Mouse (Mus musculus) midbrain, postnatal 0 days (tissue): ENCODE data around the gene Chst7. TPM values are rescaled to one million over a fixed set of nuclear protein-coding genes. Genes with fewer than 3 reads are reported as not detected.

Source experiments
- ATAC-seq: fragments of 200-750 bp; cut with Nextera tagmentation; 2 replicates; pipeline ENCODE4 v1.8.0; 2017; ENCODE audit warnings: moderate number of reproducible peaks, mild to moderate bottlenecking, moderate TSS enrichment, moderate library complexity; ENCODE audit not compliant: low FRiP score
- DNase-seq: peaks from one replicate; pipeline ENCODE4 v3.0.0-alpha.2; 2015; ENCODE audit warnings: low spot score
- H3K27ac ChIP-seq: fragments of 300-500 bp; sonication (generic); 2 replicates; pipeline ENCODE4 v1.5.1; 2014; ENCODE audit warnings: low read depth, mild to moderate bottlenecking, low read length, mixed read lengths
- H3K27me3 ChIP-seq: fragments of 300-500 bp; sonication (generic); 2 replicates; pipeline ENCODE4 v1.6.1; 2014; ENCODE audit warnings: low read length, control low read depth, mixed read lengths; ENCODE audit not compliant: insufficient read depth
- H3K36me3 ChIP-seq: fragments of 300-500 bp; sonication (generic); 2 replicates; pipeline ENCODE4 v1.6.1; 2014; ENCODE audit warnings: low read length, control low read depth, mixed read lengths; ENCODE audit not compliant: insufficient read depth
- H3K4me1 ChIP-seq: fragments of 300-500 bp; sonication (generic); 2 replicates; pipeline ENCODE4 v1.6.1; 2014; ENCODE audit warnings: mild to moderate bottlenecking, control low read depth, antibody characterized with exemption, low read length, mixed read lengths; ENCODE audit not compliant: insufficient read depth
- H3K4me2 ChIP-seq: fragments of 300-500 bp; sonication (generic); 2 replicates; pipeline ENCODE4 v1.6.1; 2014; ENCODE audit warnings: low read depth, mild to moderate bottlenecking, low read length, mixed read lengths; ENCODE audit not compliant: poor library complexity, severe bottlenecking
- H3K4me3 ChIP-seq: fragments of 300-500 bp; sonication (generic); 2 replicates; pipeline ENCODE4 v1.5.1; 2014; ENCODE audit warnings: low read depth, mild to moderate bottlenecking, low read length, moderate library complexity
- H3K9ac ChIP-seq: fragments of 300-500 bp; sonication (generic); replicated peaks from 2 replicates; pipeline ENCODE4 v1.6.1; 2014; ENCODE audit warnings: mild to moderate bottlenecking, low read length, moderate library complexity, mixed read lengths; ENCODE audit not compliant: poor library complexity, severe bottlenecking
- H3K9me3 ChIP-seq: fragments of 300-500 bp; sonication (generic); 2 replicates; pipeline ENCODE4 v1.6.1; 2016; ENCODE audit warnings: low read length, control low read depth
- CTCF ChIP-seq: IDR thresholded peaks from 2 replicates; pipeline ENCODE4 v1.5.1; 2016; ENCODE audit warnings: antibody characterized with exemption, mild to moderate bottlenecking
- WGBS: fragments of 180-500 bp; shearing (Covaris S2); extraction: QIAGEN DNeasy Blood & Tissue Kit; methylation state at CpG from one replicate; pipeline ENCODE4 v1.1.7; 2014; 5-methylcytosine and 5-hydroxymethylcytosine counted together
- polyA plus RNA-seq: library from polyadenylated mRNA; unstranded; fragments of >200 nt; fragmentation: Nextera tagmentation; extraction: Ambion mirVana; gene quantifications from 2 replicates; pipeline ENCODE4 v1.2.1, GENCODE M21; 2015
- total RNA-seq: library from RNA; depleted of rRNA; stranded (reverse); fragments of >200 nt; gene quantifications from 2 replicates; pipeline ENCODE4 v1.2.3, GENCODE M21; 2014

Gene Chst7
- total and polyA plus RNA-seq, 2 experiments from 2014 or later = 6.6 to 12.6 TPM

- no peak overlapping the region for H3K4me3 ChIP-seq
Observed at GRCm38 (mm10) chrX:20061764-20062480, 2.6 kb downstream of the Chst7 start.

GRCm38 (mm10) chrX:20066636-20067035 lies 7.3 kb downstream of the Chst7 start:
- no peak overlapping the region for H3K4me3 ChIP-seq
- no peaks in the 10 kb centered on the region for H3K4me1 ChIP-seq
- H3K27me3 ChIP-seq = no peaks in the 10 kb centered on the region
- ATAC-seq (no peak), DNase-seq (peak; percentile 2)
- no peak overlapping the region for H3K27ac ChIP-seq
- TF ChIP-seq CTCF = no peak
- H3K4me2 ChIP-seq = no peak overlapping the region
- H3K9me3 ChIP-seq = no peaks in the 10 kb centered on the region
- no peaks in the 10 kb centered on the region for H3K36me3 ChIP-seq
- H3K9ac ChIP-seq = no peak overlapping the region

More at GRCm38 (mm10) chrX:20061764-20062480, 2.6 kb downstream of the Chst7 start:
- no peaks in the 10 kb centered on the region for H3K36me3 ChIP-seq
- H3K27ac ChIP-seq = no peak overlapping the region
- H3K27me3 ChIP-seq = no peaks in the 10 kb centered on the region
- peak overlapping the region; percentile 68; the same call in 1 of the 2 replicates for H3K4me2 ChIP-seq
- no peaks in the 10 kb centered on the region for H3K9me3 ChIP-seq
- 59% methylated on average over 3 of the region's 3 CpGs for WGBS
- no peak for TF ChIP-seq CTCF
- DNase-seq = peak; percentile 8
- no peaks in the 10 kb centered on the region for H3K4me1 ChIP-seq
- no peak for ATAC-seq
- no peak overlapping the region for H3K9ac ChIP-seq

- no peaks in the 10 kb centered on the region for H3K4me1 ChIP-seq
- no peaks in the 10 kb centered on the region for H3K9me3 ChIP-seq
- H3K27me3 ChIP-seq = no peaks in the 10 kb centered on the region
- no peaks in the 10 kb centered on the region for H3K36me3 ChIP-seq
- TF ChIP-seq CTCF = no peak
- ATAC-seq (no peak), DNase-seq (no peak)
- H3K27ac ChIP-seq = no peak overlapping the region
- H3K9ac ChIP-seq = no peak overlapping the region
- no peak overlapping the region for H3K4me3 ChIP-seq
- 49% methylated on average over 4 of the region's 4 CpGs for WGBS
- H3K4me2 ChIP-seq = no peak overlapping the region
Observed at GRCm38 (mm10) chrX:20070196-20070595, 10.8 kb downstream of the Chst7 start.

GRCm38 (mm10) chrX:20117717-20118116 lies 58.4 kb downstream of the Chst7 start:
- Histone ChIP-seq H3K4me3 (no peak overlapping the region), H3K9me3 (no peaks in the 10 kb centered on the region), H3K36me3 (no peaks in the 10 kb centered on the region), H3K9ac (no peak overlapping the region), H3K4me2 (no peak overlapping the region), H3K27ac (no peak overlapping the region), H3K4me1 (no peaks in the 10 kb centered on the region), H3K27me3 (no peaks in the 10 kb centered on the region)
- 58% methylated on average over 2 of the region's 2 CpGs for WGBS
- DNase-seq (no peak), ATAC-seq (no peak)
- no peak for TF ChIP-seq CTCF

GRCm38 (mm10) chrX:20125481-20125880 lies 66.1 kb downstream of the Chst7 start:
- no peak overlapping the region for H3K4me2 ChIP-seq
- no peaks in the 10 kb centered on the region for H3K27me3 ChIP-seq
- H3K4me3 ChIP-seq = no peak overlapping the region
- no peak overlapping the region for H3K9ac ChIP-seq
- ATAC-seq (no peak), DNase-seq (peak; percentile 0)
- H3K27ac ChIP-seq = no peak overlapping the region
- no peaks in the 10 kb centered on the region for H3K36me3 ChIP-seq
- no peaks in the 10 kb centered on the region for H3K9me3 ChIP-seq
- no peaks in the 10 kb centered on the region for H3K4me1 ChIP-seq
- TF ChIP-seq CTCF = no peak
- 70% methylated on average over 2 of the region's 2 CpGs for WGBS

GRCm38 (mm10) chrX:20128951-20129350 lies 69.6 kb downstream of the Chst7 start:
- H3K4me1 ChIP-seq = no peaks in the 10 kb centered on the region
- H3K4me3 ChIP-seq = no peak overlapping the region
- no peaks in the 10 kb centered on the region for H3K9me3 ChIP-seq
- DNase-seq (no peak), ATAC-seq (no peak)
- H3K9ac ChIP-seq = no peak overlapping the region
- H3K27me3 ChIP-seq = no peaks in the 10 kb centered on the region
- H3K36me3 ChIP-seq = no peaks in the 10 kb centered on the region
- no peak for TF ChIP-seq CTCF
- H3K4me2 ChIP-seq = no peak overlapping the region
- no peak overlapping the region for H3K27ac ChIP-seq
